Mouse (Mus musculus) cerebellum, adult 2 months (tissue): Measurements from ENCODE around the gene Sh3yl1. TPM values are rescaled to one million over a fixed set of nuclear protein-coding genes. Genes with fewer than 3 reads are reported as not detected.

ENCODE experiments used
- DNase-seq, 2 experiments: peaks; one replicate each; pipeline ENCODE4 v3.0.0; 2021
- H3K27ac ChIP-seq: fragments of 200-500 bp; 2 replicates; pipeline ENCODE4 v1.5.1; 2012; ENCODE audit warnings: low read length, control low read depth, inconsistent platforms; ENCODE audit not compliant: insufficient read depth
- H3K27me3 ChIP-seq: fragments of 200-500 bp; 2 replicates; pipeline ENCODE4 v1.6.1; 2012; ENCODE audit warnings: inconsistent platforms, mild to moderate bottlenecking, low read length, moderate library complexity; ENCODE audit not compliant: control insufficient read depth, insufficient read depth
- H3K4me1 ChIP-seq: fragments of 200-500 bp; 2 replicates; pipeline ENCODE4 v1.6.1; 2011; ENCODE audit warnings: low read length; ENCODE audit not compliant: control insufficient read depth, insufficient read depth
- H3K4me3 ChIP-seq: fragments of 200-500 bp; replicated peaks from 2 replicates; pipeline ENCODE3; 2011; ENCODE audit warnings: mild to moderate bottlenecking, low read depth, low read length, control low read depth; ENCODE audit not compliant: insufficient read depth
- CTCF ChIP-seq: fragments of 200-500 bp; IDR thresholded peaks from 2 replicates; pipeline ENCODE4 v1.5.1; 2011; ENCODE audit warnings: low read depth, mild to moderate bottlenecking, control low read depth, low read length, moderate library complexity, borderline replicate concordance; ENCODE audit not compliant: insufficient read depth
- POLR2A ChIP-seq: fragments of 200-500 bp; IDR thresholded peaks from 2 replicates; pipeline ENCODE4 v1.6.1; 2011; ENCODE audit warnings: low read length, control low read depth, borderline replicate concordance; ENCODE audit not compliant: insufficient read depth
- WGBS: fragments of 180-500 bp; shearing (Covaris S2); methylation state at CpG from one replicate; pipeline ENCODE4 v1.1.7; 2018; 5-methylcytosine and 5-hydroxymethylcytosine counted together
- polyA plus RNA-seq: library from polyadenylated mRNA; depleted of rRNA; stranded (reverse); fragments of >200 nt; gene quantifications from 2 replicates; pipeline ENCODE4 v1.2.3, GENCODE M21; 2012; rRNA removed

Gene Sh3yl1
- polyA plus RNA-seq, result 8.1 and 8.5 TPM in 2 replicates

DNA sequence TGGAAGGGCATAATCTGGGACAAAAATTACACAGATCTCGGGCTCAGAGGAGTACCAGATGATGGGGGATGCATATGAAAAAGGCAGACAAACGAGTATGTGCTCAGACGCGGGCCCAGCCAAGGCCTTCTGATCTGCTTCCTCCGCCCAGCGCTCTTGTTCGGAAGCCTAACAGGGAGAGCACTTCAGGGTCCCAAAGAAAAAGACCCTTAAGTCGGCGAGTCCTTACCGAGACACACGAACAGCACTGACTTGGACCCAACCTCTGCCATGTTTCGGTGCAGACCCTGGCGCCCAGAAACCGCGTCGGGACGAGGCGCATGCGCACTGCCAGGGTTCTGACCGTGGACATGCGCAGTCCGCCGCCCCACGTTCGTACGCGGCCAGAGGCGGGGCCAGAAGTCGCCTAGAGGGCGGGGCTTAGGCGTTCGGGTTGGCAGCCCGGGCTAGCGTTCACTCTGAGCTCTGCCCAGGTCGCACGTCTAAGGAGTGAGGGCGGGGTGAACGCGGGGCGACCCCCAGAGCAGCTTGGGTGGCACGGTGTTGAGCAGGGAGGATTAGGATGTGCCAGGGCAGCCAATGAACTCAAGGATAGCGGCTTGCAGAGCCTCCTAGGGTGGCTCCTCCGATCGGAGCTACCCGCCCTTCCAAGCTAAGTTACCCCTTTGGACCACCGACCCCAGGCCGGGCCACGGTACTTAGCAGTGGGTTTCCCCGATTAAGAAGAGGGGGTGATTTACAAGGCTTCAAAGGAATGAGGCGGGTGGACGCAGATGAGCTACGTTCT, at the start of gene Sh3yl1, which contains the start of gene Acp1:
Gene Sh3yl1, plus strand, starts transcription at position 408 of the 787 bp plus-strand sequence.
Gene Acp1, minus strand, starts transcription at position 329 of the 787 bp plus-strand sequence.
- DNase-seq, result peak; percentile 95 to 98
- TF ChIP-seq POLR2A, result peak; percentile 77; the same call in 1 of the 2 replicates
- no peak for TF ChIP-seq CTCF
- under 1% methylated on average over 52 of the region's 52 CpGs for WGBS
- H3K4me1 ChIP-seq, result peaks cover 2% of the 10 kb centered on the region
- H3K27ac ChIP-seq, result peak within 1 kb of the TSS; percentile 49
- no peaks in the 10 kb centered on the region for H3K27me3 ChIP-seq
- H3K4me3 ChIP-seq, result peak within 1 kb of the TSS; percentile 86

DNA sequence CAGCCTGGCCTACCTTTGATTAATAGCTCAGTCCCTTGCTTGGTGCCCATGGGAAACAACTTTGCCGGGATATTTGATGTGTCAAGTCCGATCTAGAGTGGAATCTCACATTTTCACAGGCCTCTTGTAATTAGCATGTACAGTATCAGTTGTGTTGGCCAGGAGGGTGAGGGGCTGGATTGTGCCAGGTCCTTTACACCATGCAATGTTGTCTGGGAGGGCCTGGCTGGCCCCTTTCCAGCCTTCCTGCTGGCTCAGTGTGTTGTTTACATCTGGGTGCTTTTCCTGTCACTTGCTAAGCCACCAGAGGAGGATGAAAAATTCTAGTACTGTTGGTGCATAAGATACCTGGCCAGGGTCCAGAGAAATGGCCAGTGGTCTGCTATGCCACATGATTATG, 47.1 kb upstream of the Sh3yl1 start:
- no peak for DNase-seq
- Histone ChIP-seq H3K27me3 (no peaks in the 10 kb centered on the region), H3K4me3 (no peak overlapping the region), H3K4me1 (no peaks in the 10 kb centered on the region), H3K27ac (no peak overlapping the region)
- 15% methylated on average over 2 of the region's 2 CpGs for WGBS
- TF ChIP-seq CTCF, result no peak
- no peak for TF ChIP-seq POLR2A

DNA sequence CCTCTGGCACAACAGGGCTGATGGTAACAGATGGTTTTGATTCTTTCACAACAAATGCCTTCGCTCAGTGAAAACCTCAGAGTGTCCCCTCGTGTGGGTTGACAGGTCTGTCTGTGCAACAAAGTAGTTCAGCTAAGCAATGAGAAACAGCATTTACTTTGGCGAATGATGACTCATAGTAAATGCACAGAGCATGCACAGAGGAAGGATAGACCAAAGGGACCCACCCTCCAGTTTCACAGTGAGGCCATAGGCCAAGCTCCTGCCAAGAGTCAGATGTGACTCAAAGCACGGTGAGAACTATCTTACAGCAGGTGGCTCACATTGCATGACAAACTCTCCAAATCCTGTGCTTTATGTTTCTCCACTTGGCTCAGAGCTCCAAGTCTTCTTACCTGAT, 45.7 kb upstream of the Sh3yl1 start:
- 51% methylated on average over 4 of the region's 4 CpGs for WGBS

DNA sequence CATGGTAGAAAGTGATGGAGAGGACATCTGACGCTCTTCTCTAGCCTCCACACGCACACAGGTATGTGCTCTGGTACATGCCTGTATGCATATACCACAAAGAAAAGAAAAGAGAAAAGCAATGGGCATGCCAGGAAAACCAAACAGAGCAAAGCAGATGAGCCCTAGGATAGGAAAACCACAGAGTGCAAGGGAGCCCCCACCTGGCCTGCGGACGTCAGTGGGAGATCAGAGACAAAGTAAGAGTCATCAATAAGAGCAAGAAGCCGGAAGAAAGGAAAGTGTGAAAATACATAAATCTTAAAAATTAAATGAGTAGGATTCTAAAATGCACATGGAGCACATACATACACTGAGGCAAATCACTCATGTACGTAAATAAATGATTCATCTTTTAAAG, 32.0 kb upstream of the Sh3yl1 start:
- WGBS, result 69% methylated on average over 6 of the region's 6 CpGs
- Histone ChIP-seq H3K27me3 (peaks cover 5% of the 10 kb centered on the region; the same call in 1 of the 2 replicates), H3K4me1 (no peaks in the 10 kb centered on the region), H3K27ac (no peak overlapping the region), H3K4me3 (no peak overlapping the region)
- DNase-seq, result no peak
- no peak for TF ChIP-seq CTCF
- no peak for TF ChIP-seq POLR2A

More for the DNA sequence above, 45.7 kb upstream of the Sh3yl1 start:
- H3K4me3 ChIP-seq, result no peak overlapping the region
- no peak overlapping the region for H3K27ac ChIP-seq
- TF ChIP-seq POLR2A (no peak), CTCF (no peak)
- DNase-seq, result no peak
- H3K27me3 ChIP-seq, result no peaks in the 10 kb centered on the region
- H3K4me1 ChIP-seq, result no peaks in the 10 kb centered on the region

DNA sequence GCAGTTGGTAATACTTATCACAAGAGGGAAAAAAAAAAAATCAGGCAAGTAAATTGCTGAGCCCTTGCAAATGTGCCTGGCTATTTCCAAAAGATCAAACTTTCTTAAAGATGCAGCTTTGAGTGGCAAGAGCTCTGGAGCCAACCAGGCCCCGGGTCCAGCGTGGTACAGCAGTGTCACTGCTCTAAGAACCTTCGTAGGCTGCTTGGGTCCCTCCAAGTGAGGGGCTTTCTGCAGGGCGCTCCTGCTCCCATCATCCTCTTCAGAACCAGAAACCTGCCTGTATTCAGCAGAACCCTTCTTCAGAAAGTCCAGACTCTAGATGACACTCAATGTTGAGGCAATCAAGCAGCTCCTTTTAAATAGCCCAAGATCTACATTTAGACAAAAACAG, 27.9 kb upstream of the Sh3yl1 start:
- 14% methylated on average over 4 of the region's 4 CpGs for WGBS
- Histone ChIP-seq H3K27me3 (peaks cover 6% of the 10 kb centered on the region; the same call in 1 of the 2 replicates), H3K4me1 (no peaks in the 10 kb centered on the region), H3K4me3 (no peak overlapping the region), H3K27ac (no peak overlapping the region)
- TF ChIP-seq POLR2A (no peak), CTCF (no peak)
- DNase-seq, result no peak

DNA sequence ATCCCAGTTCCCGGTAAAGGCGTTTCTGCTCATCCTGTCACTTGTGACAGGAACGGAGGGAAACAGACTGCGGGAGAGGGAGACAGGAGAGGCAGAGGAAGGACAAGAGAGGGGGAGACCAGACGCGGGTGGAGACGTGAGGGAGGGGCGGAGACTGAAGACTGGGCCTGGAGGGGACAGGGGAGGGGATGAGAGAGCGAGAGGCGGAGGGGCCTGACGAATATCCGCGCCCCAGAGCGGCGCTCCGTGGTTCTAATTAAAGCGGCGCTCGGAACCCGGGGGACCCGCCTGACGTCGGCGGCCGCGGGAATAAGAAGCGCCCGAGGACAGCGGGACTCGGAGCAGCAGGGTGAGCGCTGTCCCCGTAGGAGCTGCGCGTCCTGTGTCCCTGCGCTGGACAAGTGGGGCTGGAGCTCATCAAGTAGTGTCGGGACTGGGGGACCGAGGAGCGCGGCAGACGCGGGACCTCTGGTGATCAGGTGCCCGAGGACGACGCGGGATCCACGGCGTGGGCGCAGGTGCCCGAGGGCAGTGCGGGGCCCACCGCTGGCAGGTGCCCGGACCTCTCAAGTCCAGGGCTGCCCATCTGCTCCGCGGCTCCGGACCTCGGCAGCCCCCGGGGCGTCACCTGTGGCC, 27.4 kb upstream of the Sh3yl1 start, which contains the start of gene Alkal2:
Gene Alkal2, plus strand, starts transcription at position 337 of the 636 bp plus-strand sequence.
- H3K27ac ChIP-seq, result no peak within 1 kb of the TSS
- no peaks in the 10 kb centered on the region for H3K4me1 ChIP-seq
- no peak for TF ChIP-seq POLR2A
- no peak for TF ChIP-seq CTCF
- under 1% methylated on average over 58 of the region's 58 CpGs for WGBS
- peak within 1 kb of the TSS; percentile 36 for H3K4me3 ChIP-seq
- no peak for DNase-seq
- peaks cover 6% of the 10 kb centered on the region; the same call in 1 of the 2 replicates for H3K27me3 ChIP-seq

DNA sequence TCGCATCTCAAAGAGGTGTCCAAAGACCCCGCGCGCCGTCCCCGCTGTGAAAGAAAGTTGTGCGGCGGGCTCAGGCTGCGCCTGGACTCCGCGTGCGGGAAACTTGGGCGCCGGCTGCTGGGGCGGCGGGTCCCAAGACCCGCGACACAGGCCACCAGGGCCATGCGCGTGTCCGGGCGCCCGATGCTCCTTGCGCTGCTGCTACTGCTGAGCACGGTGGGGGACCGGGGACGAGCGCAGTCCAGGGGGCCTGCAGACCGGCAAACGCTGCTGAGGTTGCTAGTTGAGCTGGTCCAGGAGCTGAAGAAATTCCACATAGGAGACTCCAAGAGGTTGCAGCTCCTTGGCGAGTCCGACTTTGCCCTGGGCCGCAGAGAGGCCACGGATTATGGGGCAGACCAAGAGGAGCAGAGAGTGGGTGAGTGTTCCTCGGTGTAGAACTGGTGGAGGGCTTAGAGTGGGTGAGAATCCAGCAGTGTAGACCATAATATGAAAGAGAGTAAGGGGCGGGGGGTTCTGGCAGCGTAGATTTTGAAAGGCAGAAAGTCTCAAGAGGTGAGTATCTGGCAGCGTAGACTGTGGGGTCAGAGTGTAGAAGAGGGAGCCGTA, 26.7 kb upstream of the Sh3yl1 start:
- 9% methylated on average over 39 of the region's 39 CpGs for WGBS
- TF ChIP-seq CTCF (no peak), POLR2A (no peak)
- H3K4me1 ChIP-seq, result no peaks in the 10 kb centered on the region
- H3K27ac ChIP-seq, result no peak overlapping the region
- no peak overlapping the region for H3K4me3 ChIP-seq
- DNase-seq, result no peak
- H3K27me3 ChIP-seq, result peaks cover 6% of the 10 kb centered on the region; the same call in 1 of the 2 replicates
